Mouse (Mus musculus): ENCODE results near the gene Atp2c1. TPM values are rescaled to one million over a fixed set of nuclear protein-coding genes. Genes with fewer than 3 reads are reported as not detected.

Gene Atp2c1
- total RNA-seq (2021): 100 to 1,000 TPM; 245 to 250 TPM
- long read RNA-seq, experiment 1, full-length matches to known transcripts: 56 of 209 reads
- long read RNA-seq, experiment 1, partial matches to known transcripts: 27 of 209 reads
- long read RNA-seq, experiment 1, other reads (novel, unspliced or antisense): 126 of 209 reads
- long read RNA-seq, experiment 2, full-length matches to known transcripts: 65 of 265 reads
- long read RNA-seq, experiment 2, partial matches to known transcripts: 31 of 265 reads
- long read RNA-seq, experiment 2, other reads (novel, unspliced or antisense): 169 of 265 reads

DNA sequence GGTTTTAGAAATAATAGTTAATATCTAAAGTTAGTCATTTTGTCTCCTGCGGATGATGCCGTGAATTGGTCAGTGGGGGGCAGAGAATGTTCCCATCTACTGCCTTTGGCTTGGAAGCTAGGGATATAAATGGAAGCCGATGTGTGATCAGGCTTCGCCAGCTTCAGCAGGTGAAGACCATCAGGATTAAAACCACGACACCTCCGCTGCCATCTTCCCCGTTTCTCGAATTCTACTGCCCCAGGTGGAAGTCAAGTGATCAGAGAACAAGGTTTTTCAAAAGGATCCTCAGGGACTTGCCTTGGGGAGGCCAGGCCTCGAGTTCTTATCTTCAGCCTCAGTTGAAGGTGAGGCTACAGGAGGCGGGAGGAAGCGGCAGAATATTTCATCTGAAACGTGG lies at the start of gene Atp2c1:
Gene Atp2c1 (minus strand): TSS at position 101 of the 400 bp plus-strand sequence.
- DNase-seq (ENCODE audit: low spot score in 2 of 2): no peak

DNA sequence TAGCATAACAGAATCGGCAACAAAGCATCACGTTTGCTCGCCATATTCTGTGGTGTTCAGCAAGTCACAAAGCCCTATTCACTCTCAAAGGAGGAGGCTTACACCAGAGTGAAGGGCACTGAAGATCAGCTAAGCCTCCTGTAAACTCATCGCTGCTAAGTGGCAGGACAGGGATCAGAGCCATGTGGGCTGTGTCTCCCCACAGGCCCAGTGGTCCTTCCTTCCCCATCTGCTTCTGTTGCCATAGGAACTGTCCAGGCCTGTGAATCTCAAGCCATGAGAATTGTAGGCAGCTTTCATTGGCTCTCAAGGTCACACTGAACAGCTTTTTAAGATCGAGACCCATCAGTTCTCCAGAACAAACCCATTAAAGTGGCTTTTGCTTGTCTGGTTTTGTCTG lies 30.3 kb upstream of the Atp2c1 start:
- Histone ChIP-seq H3K27ac (peak overlapping the region; percentile 68; the same call in 1 of the 2 replicates), H3K4me3 (no peak overlapping the region)
- DNase-seq (ENCODE audit: low spot score in 2 of 2): no peak
- no peak for TF ChIP-seq CTCF (conservative IDR thresholded peaks at IDR 0.05)

More for the DNA sequence above, at the start of gene Atp2c1:
- no peak for TF ChIP-seq CTCF (conservative IDR thresholded peaks at IDR 0.05)
- no peak within 1 kb of the TSS for H3K4me3 ChIP-seq
- H3K27ac ChIP-seq: peak within 1 kb of the TSS; percentile 91

DNA sequence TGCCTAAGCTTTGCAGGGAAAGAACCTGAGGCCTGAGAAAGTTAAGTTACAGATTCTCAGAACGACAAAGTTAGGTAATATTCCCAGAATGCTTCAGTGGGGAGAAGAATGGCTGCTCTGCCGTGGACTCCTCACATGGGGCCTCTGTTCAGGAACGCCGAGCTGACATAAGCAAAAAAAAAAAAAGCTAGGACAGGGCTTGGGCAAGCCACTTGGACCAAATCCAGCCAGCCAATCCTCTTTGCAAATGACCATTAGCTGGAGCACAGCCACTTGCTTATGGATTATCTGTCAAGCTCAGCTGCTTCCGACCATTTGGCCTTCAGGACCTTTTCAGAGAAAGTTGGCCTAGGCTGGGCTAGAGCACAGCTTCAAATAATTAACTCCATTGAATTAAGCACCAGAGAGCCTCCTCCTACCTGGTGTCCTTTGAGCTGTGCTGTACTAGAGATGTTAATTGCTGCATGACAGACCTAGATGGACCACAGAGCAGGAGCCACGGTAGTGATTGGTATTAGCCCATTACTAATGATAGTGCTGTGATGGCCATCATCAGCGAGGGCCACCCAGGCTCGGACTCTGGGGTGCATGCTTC lies 29.1 kb upstream of the Atp2c1 start:
- no peak for DNase-seq (ENCODE audit: low spot score in 2 of 2)
- Histone ChIP-seq H3K4me3 (no peak overlapping the region), H3K27ac (peak overlapping the region; percentile 51; the same call in 1 of the 2 replicates)
- TF ChIP-seq CTCF (conservative IDR thresholded peaks at IDR 0.05): no peak

DNA sequence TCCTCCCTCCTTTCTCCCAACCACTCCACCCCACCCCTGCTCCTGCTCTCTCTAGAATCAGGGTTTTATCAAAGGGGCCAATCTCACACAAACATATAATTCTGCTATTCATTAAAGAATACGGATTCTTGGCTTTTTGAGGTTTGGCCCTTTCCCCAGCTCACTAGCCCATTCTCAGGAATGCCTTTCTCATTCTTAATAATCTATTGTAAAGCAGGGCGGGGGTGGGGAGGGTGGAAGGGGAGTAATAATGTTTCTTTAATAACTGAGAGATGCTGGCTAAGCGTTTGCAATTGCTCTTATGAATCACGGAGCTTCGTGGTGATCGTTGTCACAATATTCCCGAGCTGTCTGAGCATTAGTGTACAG lies 27.3 kb upstream of the Atp2c1 start:
- no peak overlapping the region for H3K4me3 ChIP-seq
- no peak for DNase-seq (ENCODE audit: low spot score in 2 of 2)
- TF ChIP-seq CTCF (conservative IDR thresholded peaks at IDR 0.05): no peak
- no peak overlapping the region for H3K27ac ChIP-seq

GRCm38 (mm10) chr9:105553629-105554438 lies 26.7 kb upstream of the Atp2c1 start:
- no peak for DNase-seq (ENCODE audit: low spot score in 2 of 2)
- Histone ChIP-seq H3K4me3 (no peak overlapping the region), H3K27ac (no peak overlapping the region)
- no peak for TF ChIP-seq CTCF (conservative IDR thresholded peaks at IDR 0.05)

DNA sequence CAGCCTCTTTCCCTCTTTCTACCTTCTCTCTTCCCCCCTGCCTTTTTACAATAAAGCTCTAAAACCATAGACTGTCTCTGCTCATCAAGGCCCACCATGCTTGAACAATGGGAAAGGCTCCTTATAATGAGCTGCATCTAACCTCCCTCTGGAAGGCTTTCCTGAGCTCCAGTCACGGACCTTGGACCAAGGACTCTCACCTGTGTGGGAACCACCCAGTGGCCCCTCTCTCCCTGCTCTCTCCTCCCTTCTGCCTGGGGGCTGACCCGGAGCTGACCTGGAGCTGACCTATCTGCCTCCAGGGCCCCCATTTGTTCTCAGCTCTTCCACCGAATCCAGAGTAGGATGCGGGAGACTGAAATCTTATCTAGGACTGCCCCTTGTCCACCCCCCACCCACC lies 24.3 kb upstream of the Atp2c1 start:
- H3K4me3 ChIP-seq: no peak overlapping the region
- no peak for TF ChIP-seq CTCF (conservative IDR thresholded peaks at IDR 0.05)
- DNase-seq (ENCODE audit: low spot score in 2 of 2): no peak
- H3K27ac ChIP-seq: no peak overlapping the region

- no peak for DNase-seq (ENCODE audit: low spot score in 2 of 2)
- TF ChIP-seq CTCF (conservative IDR thresholded peaks at IDR 0.05): no peak
- no peak overlapping the region for H3K27ac ChIP-seq
- no peak overlapping the region for H3K4me3 ChIP-seq
Observed at GRCm38 (mm10) chr9:105549096-105549495, 22.0 kb upstream of the Atp2c1 start.

GRCm38 (mm10) chr9:105544013-105544750 lies 17.1 kb upstream of the Atp2c1 start:
- Histone ChIP-seq H3K4me3 (no peak overlapping the region), H3K27ac (peak overlapping the region; percentile 83)
- DNase-seq (ENCODE audit: low spot score in 2 of 2): peak; percentile 60 to 72
- TF ChIP-seq CTCF (conservative IDR thresholded peaks at IDR 0.05): no peak

DNA sequence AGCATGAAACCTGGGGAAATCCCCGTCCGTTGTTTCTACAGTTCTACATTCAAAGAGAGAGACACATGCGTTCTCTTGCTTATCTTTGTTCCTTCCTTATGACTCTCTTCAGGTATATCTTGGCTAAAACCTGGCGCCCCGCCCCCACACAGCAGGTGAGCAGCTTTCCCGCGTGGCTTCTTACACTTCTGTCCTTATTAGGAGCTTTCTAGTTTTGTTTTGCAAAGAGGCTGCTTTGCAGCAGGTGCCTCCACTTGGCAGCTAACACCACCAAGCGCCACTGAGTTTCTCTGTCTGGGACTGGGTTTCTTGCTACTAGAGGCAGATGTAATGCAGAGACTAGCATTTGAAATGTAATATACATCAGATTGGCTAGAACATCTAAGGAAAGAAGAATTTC lies 10.4 kb upstream of the Atp2c1 start:
- DNase-seq (ENCODE audit: low spot score in 2 of 2): peak in 1 of 2 experiments; percentile 32
- H3K27ac ChIP-seq: no peak overlapping the region
- TF ChIP-seq CTCF (conservative IDR thresholded peaks at IDR 0.05): no peak
- H3K4me3 ChIP-seq: no peak overlapping the region

- DNase-seq (ENCODE audit: low spot score in 2 of 2): no peak
- Histone ChIP-seq H3K4me3 (no peak overlapping the region), H3K27ac (no peak overlapping the region)
- no peak for TF ChIP-seq CTCF (conservative IDR thresholded peaks at IDR 0.05)
Observed at GRCm38 (mm10) chr9:105536877-105537276, 9.8 kb upstream of the Atp2c1 start.

DNA sequence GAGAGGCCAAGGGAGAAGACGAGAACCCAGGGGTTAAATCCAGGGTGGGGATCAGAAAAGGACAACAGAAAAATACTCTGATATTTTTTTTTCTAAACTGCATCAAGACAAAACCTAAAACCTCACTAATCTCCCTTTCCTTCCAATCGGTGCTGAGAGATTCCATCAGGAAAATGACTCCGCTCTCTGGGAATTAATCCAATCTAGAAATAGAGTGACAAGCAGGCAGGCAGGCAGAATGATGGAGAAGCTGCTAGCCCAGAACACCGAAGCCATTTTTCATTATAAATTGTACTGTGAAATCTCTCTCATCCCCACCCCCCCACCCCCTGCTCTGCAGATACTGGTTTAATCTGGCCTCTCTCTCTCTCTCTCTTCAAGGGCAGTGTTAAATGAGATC lies 1.8 kb downstream of the Atp2c1 start:
- DNase-seq (ENCODE audit: low spot score in 2 of 2): peak in 1 of 2 experiments; percentile 62
- Histone ChIP-seq H3K27ac (peak overlapping the region; percentile 91), H3K4me3 (no peak overlapping the region)
- TF ChIP-seq CTCF (conservative IDR thresholded peaks at IDR 0.05): no peak

DNA sequence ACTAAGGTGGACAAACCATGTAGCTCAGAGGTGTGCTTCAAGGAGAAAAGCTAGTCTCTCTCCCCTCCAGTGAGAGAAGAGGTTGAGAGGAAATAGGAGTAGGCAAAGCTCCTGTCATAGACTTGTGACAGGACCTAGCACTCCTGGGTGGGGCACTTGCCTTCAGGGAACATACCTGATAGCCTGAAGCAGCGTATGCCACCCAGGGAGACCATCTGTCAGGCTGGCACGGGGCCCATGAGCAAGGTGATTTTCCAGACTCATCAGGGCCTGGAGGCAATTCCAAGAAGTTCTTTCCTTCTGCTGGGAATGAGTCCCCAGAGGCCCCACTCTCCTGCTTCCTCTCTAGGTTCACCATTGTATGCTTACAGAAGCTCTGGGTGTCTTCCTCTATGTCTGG lies 4.1 kb downstream of the Atp2c1 start:
- no peak for TF ChIP-seq CTCF (conservative IDR thresholded peaks at IDR 0.05)
- H3K4me3 ChIP-seq: no peak overlapping the region
- H3K27ac ChIP-seq: peak overlapping the region; percentile 91
- DNase-seq (ENCODE audit: low spot score in 2 of 2): no peak

GRCm38 (mm10) chr9:105522063-105522462 lies 5.1 kb downstream of the Atp2c1 start:
- Histone ChIP-seq H3K27ac (peak overlapping the region; percentile 91), H3K4me3 (no peak overlapping the region)
- no peak for DNase-seq (ENCODE audit: low spot score in 2 of 2)
- no peak for TF ChIP-seq CTCF (conservative IDR thresholded peaks at IDR 0.05)

Measured in layer of hippocampus, adult 2 months (tissue).